9 mouse cellular contexts compared by ENCODE assay signal in the genomic region with DNA sequence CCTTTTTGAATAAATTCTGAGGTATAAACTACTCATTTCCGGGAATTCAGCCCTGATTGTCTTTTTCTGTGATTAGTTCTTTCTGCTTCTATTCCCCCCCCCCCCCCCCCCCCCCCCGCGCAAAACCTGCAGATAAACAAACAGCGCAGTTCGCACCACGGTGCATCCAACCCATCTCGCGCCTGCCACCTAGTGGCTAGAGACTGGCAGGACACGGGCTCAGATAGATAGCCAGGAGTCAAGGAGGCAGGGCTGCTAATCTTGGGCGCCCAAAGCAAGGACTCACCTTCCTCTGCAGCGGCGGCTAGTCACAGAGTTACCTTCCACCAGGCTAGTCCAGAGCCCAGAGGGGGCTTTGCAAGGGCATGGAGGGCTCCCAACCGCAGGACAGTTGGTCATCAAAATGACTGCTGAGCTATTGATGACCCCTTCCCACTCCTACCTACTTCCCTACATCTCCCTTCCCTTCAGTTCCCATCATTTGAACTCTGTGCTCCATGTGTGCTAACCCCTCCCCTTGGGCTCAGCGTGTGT. TPM values are rescaled to one million over a fixed set of nuclear protein-coding genes. Genes with fewer than 3 reads are reported as not detected.
DNase-seq lines count a peak whose midpoint lies in the region; ATAC-seq and TF ChIP-seq lines count a peak whose summit lies in the region.
"Had no signal": no experiment of that assay in that cellular context is flagged by ENCODE, and none has a peak within 500 bp of the region (broad histone marks: within the 10 kb centered on the region; RNA-seq: fewer than 3 reads in every experiment).

No protein-coding gene starts in this region.

- H3K9ac ChIP-seq in liver, embryonic 14.5 days (replicated peaks): no peak overlapping the region

- no peak overlapping the region for H3K4me2 ChIP-seq in liver, embryonic 14.5 days (ENCODE audit: low read depth)

- ATAC-seq in CD4-positive, CD25-positive, alpha-beta regulatory T cell, adult 4 months: peak; percentile 77
- ATAC-seq in liver, embryonic 14.5 days (ENCODE audit: insufficient read depth): no peak

- WGBS in liver, embryonic 14.5 days (ENCODE audit: insufficient replicate concordance): 4% methylated on average over 12 of the region's 14 CpGs

- H3K27ac ChIP-seq in liver, embryonic 14.5 days: no peak overlapping the region

- H3K36me3 ChIP-seq in liver, embryonic 14.5 days (replicated peaks; ENCODE audit: control insufficient read depth, insufficient read depth, low read depth): no peaks in the 10 kb centered on the region

- no peaks in the 10 kb centered on the region; the same call in 1 of the 2 replicates for H3K27me3 ChIP-seq in liver, embryonic 14.5 days (ENCODE audit: control insufficient read depth, insufficient read depth, low read length)

- no peak for TF ChIP-seq EP300 in liver, embryonic 14.5 days (IDR thresholded peaks at IDR 0.05; ENCODE audit: low read depth)

- H3K4me1 ChIP-seq in liver, embryonic 14.5 days (replicated peaks; ENCODE audit: control insufficient read depth in 2 of 2, insufficient read depth in 2 of 2, low read length in 1 of 2): no peaks in the 10 kb centered on the region

- DNase-seq in adrenal gland, adult 8-10 months: peak; percentile 57
- DNase-seq in embryo, embryonic 11 days: peak; percentile 84
- peak; percentile 46 to 64 for DNase-seq in heart, adult 9 months (ENCODE audit: low spot score in 2 of 2)
- DNase-seq in kidney, postnatal 10 days: peak; percentile 91
- DNase-seq in liver, embryonic 14.5 days (ENCODE audit: low read depth in 3 of 3, low spot score in 3 of 3): peak; percentile 29 to 53 (median 49)
- DNase-seq in ovary, postnatal 14 days (ENCODE audit: low spot score): peak; percentile 80
- DNase-seq in thymus, postnatal 10 days (ENCODE audit: low spot score in 2 of 2): peak; percentile 47 to 80

- no peak overlapping the region for H3K4me3 ChIP-seq in liver, embryonic 14.5 days (ENCODE audit: insufficient read depth in 1 of 2, low read depth in 2 of 2, low read length in 2 of 2)

- TF ChIP-seq CTCF in liver, embryonic 14.5 days (IDR thresholded peaks at IDR 0.05; ENCODE audit: low read depth): peak; percentile 91

- no peaks in the 10 kb centered on the region for H3K9me3 ChIP-seq in liver, embryonic 14.5 days (ENCODE audit: control insufficient read depth, low read length)

RNA-seq across cellular contexts. Expression of a gene that starts 20.8 kb away (rescaled TPM):
- 10 to 100 TPM; 10.2 to 10.6 TPM for polyA plus RNA-seq in CD4-positive, CD25-positive, alpha-beta regulatory T cell, adult 4 months (2017; shearing (Covaris generic))
- total RNA-seq in adrenal gland, adult 8-10 months (2022): 10 to 100 TPM; 35.1 to 37.0 (median 36.2) TPM
- polyA plus RNA-seq in liver, embryonic 14.5 days (2012; rRNA removed): 3.1 and 3.2 TPM in 2 replicates
- polyA plus RNA-seq in liver, embryonic 14.5 days (2014; fragmentation: Nextera tagmentation; extraction: Ambion mirVana): 1.4 TPM in 2 replicates

RNA-seq across cellular contexts. Expression of a gene that starts 38.2 kb away (rescaled TPM):
- not detected for polyA plus RNA-seq in CD4-positive, CD25-positive, alpha-beta regulatory T cell, adult 4 months (2017; shearing (Covaris generic))
- total RNA-seq in adrenal gland, adult 8-10 months (2022): not detected
- polyA plus RNA-seq in liver, embryonic 14.5 days (2012; rRNA removed): 0.05 TPM in 1 of 2 replicates, not detected in the other
- polyA plus RNA-seq in liver, embryonic 14.5 days (2014; fragmentation: Nextera tagmentation; extraction: Ambion mirVana): not detected in 2 replicates
- polyA plus RNA-seq: heart, embryonic 14.5 days had no signal

RNA-seq across cellular contexts. Expression of a gene that starts 44.8 kb away (rescaled TPM):
- polyA plus RNA-seq in CD4-positive, CD25-positive, alpha-beta regulatory T cell, adult 4 months (2017; shearing (Covaris generic)): 1 to 10 TPM; 2.5 to 6.8 TPM
- total RNA-seq in adrenal gland, adult 8-10 months (2022): 10 to 100 TPM in 3 of 4 experiments, 1 to 10 TPM in 1; 7.3 to 20.6 (median 14.4) TPM
- 11.1 and 11.2 TPM in 2 replicates for polyA plus RNA-seq in liver, embryonic 14.5 days (2012; rRNA removed)
- polyA plus RNA-seq in liver, embryonic 14.5 days (2014; fragmentation: Nextera tagmentation; extraction: Ambion mirVana): 11.6 and 14.1 TPM in 2 replicates
